Mouse (Mus musculus) activated CD4-positive, CD25-positive, alpha-beta regulatory T cell, adult 4 months (primary cell): ENCODE results near the gene Larp4. TPM values are rescaled to one million over a fixed set of nuclear protein-coding genes. Genes with fewer than 3 reads are reported as not detected.

Experiments
- ATAC-seq: one replicate; pipeline ENCODE4 v1.8.0; 2017
- polyA plus RNA-seq, 2 experiments: library from polyadenylated mRNA; unstranded; fragments of 100-300 nt; shearing (Covaris generic); gene quantifications; one replicate each; pipeline ENCODE4 v1.2.1; 2017

Larp4 gene
- polyA plus RNA-seq, 2 experiments from 2014 or later: 39.4 to 46.5 TPM

GRCm38 (mm10) chr15:100006180-100006579, 36.3 kb downstream of the Larp4 start:
- no peak for ATAC-seq

- ATAC-seq: peak; percentile 83
Measured at GRCm38 (mm10) chr15:100018280-100018899, 48.5 kb downstream of the Larp4 start.

- no peak for ATAC-seq
Measured at GRCm38 (mm10) chr15:100021175-100021574, 51.3 kb downstream of the Larp4 start.

GRCm38 (mm10) chr15:100022923-100023322, 53.1 kb downstream of the Larp4 start:
- ATAC-seq: no peak

GRCm38 (mm10) chr15:100025076-100025834, 55.4 kb downstream of the Larp4 start:
- ATAC-seq: no peak

GRCm38 (mm10) chr15:100028133-100028532, 58.3 kb downstream of the Larp4 start:
- no peak for ATAC-seq

- no peak for ATAC-seq
Measured at GRCm38 (mm10) chr15:100029497-100029896, 59.6 kb downstream of the Larp4 start.

GRCm38 (mm10) chr15:100029900-100030299, 60.0 kb downstream of the Larp4 start:
- ATAC-seq: no peak

- ATAC-seq: no peak
Measured at GRCm38 (mm10) chr15:100032546-100032945, 62.7 kb downstream of the Larp4 start.

GRCm38 (mm10) chr15:100038470-100038971, 68.7 kb downstream of the Larp4 start, which contains the start of gene Dip2b:
Gene Dip2b, plus strand, starts transcription at chr15:100038664.
- ATAC-seq: peak; percentile 58

- peak; percentile 34 for ATAC-seq
Measured at GRCm38 (mm10) chr15:100039001-100039701, 69.3 kb downstream of the Larp4 start.

- no peak for ATAC-seq
Measured at GRCm38 (mm10) chr15:100040541-100041266, 70.8 kb downstream of the Larp4 start.

- peak; percentile 35 for ATAC-seq
Measured at GRCm38 (mm10) chr15:100041267-100042047, 71.6 kb downstream of the Larp4 start.

- peak; percentile 43 for ATAC-seq
Measured at GRCm38 (mm10) chr15:100042048-100042400, 72.2 kb downstream of the Larp4 start.

- ATAC-seq: no peak
Measured at GRCm38 (mm10) chr15:100045576-100045975, 75.7 kb downstream of the Larp4 start.

- ATAC-seq: no peak
Measured at GRCm38 (mm10) chr15:100049496-100050087, 79.7 kb downstream of the Larp4 start.

- ATAC-seq: no peak
Measured at GRCm38 (mm10) chr15:100050940-100051339, 81.1 kb downstream of the Larp4 start.

GRCm38 (mm10) chr15:100052726-100053125, 82.9 kb downstream of the Larp4 start:
- no peak for ATAC-seq

- no peak for ATAC-seq
Measured at GRCm38 (mm10) chr15:100056397-100056908, 86.6 kb downstream of the Larp4 start.

- ATAC-seq: no peak
Measured at GRCm38 (mm10) chr15:100057698-100058097, 87.8 kb downstream of the Larp4 start.

- ATAC-seq: peak; percentile 37
Measured at GRCm38 (mm10) chr15:100058143-100058542, 88.3 kb downstream of the Larp4 start.
